Mouse (Mus musculus) embryonic facial prominence, embryonic 14.5 days (tissue): ENCODE data around the gene Slc27a5. TPM values are rescaled to one million over a fixed set of nuclear protein-coding genes. Genes with fewer than 3 reads are reported as not detected.

Experiments used
- ATAC-seq: fragments of 200-750 bp; cut with Nextera tagmentation; 2 replicates; pipeline ENCODE4 v1.8.0; 2017; ENCODE audit warnings: low read depth, moderate number of reproducible peaks, moderate TSS enrichment
- DNase-seq: peaks from one replicate; pipeline ENCODE4 v3.0.0-alpha.2; 2015; ENCODE audit warnings: low spot score
- H3K27ac ChIP-seq: fragments of 300-500 bp; sonication (generic); replicated peaks from 2 replicates; pipeline ENCODE4 v1.5.1; 2014; ENCODE audit warnings: low read depth, mild to moderate bottlenecking, low read length, moderate library complexity
- H3K27me3 ChIP-seq: fragments of 300-500 bp; sonication (generic); replicated peaks from 2 replicates; pipeline ENCODE4 v1.6.1; 2014; ENCODE audit warnings: low read length; ENCODE audit not compliant: control insufficient read depth, insufficient read depth
- H3K36me3 ChIP-seq: fragments of 300-500 bp; sonication (generic); 2 replicates; pipeline ENCODE4 v1.6.1; 2014; ENCODE audit warnings: low read length, mixed read lengths; ENCODE audit not compliant: control insufficient read depth, insufficient read depth
- H3K4me1 ChIP-seq: fragments of 300-500 bp; sonication (generic); 2 replicates; pipeline ENCODE4 v1.6.1; 2014; ENCODE audit warnings: antibody characterized with exemption, low read length; ENCODE audit not compliant: control insufficient read depth, insufficient read depth
- H3K4me2 ChIP-seq: fragments of 300-500 bp; sonication (generic); 2 replicates; pipeline ENCODE4 v1.6.1; 2014; ENCODE audit warnings: low read depth, mild to moderate bottlenecking, low read length, moderate library complexity, mixed read lengths
- H3K4me3 ChIP-seq: fragments of 300-500 bp; sonication (generic); 2 replicates; pipeline ENCODE4 v1.5.1; 2014; ENCODE audit warnings: low read depth, mild to moderate bottlenecking, low read length
- H3K9ac ChIP-seq: fragments of 300-500 bp; sonication (generic); 2 replicates; pipeline ENCODE4 v1.6.1; 2014; ENCODE audit warnings: low read depth, mild to moderate bottlenecking, low read length, moderate library complexity, mixed read lengths
- H3K9me3 ChIP-seq: fragments of 300-500 bp; sonication (generic); 2 replicates; pipeline ENCODE4 v1.6.1; 2016; ENCODE audit warnings: low read length; ENCODE audit not compliant: control insufficient read depth
- WGBS: fragments of 180-500 bp; shearing (Covaris S2); extraction: QIAGEN DNeasy Blood & Tissue Kit; methylation state at CpG from one replicate; pipeline ENCODE4 v1.1.7; 2014; 5-methylcytosine and 5-hydroxymethylcytosine counted together
- polyA plus RNA-seq: library from polyadenylated mRNA; unstranded; fragments of >200 nt; fragmentation: Nextera tagmentation; extraction: Ambion mirVana; gene quantifications from 2 replicates; pipeline ENCODE4 v1.2.1, GENCODE M21; 2014

Slc27a5 gene
- polyA plus RNA-seq, 1 experiment from 2014 or later = not detected

DNA sequence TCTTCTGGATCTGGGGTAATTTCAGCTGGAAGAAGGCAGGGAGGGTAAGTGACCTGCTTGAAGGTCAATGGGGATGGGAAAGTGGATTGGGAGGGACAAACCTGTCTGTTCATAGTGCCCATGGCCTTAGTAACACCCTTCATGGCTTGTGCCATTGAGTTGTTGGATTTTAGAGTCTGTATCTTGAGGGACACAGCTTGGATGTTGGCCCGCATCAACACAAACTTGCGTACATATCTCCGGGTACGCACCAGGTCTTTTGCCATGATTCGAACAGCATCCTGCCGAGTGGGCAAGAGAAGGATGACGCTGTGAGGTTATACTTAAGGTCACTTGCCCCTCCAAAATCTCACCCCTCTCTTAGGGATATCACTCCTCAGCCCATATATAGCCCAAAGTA, 34.5 kb upstream of the Slc27a5 start:
- no peak overlapping the region for H3K4me2 ChIP-seq
- DNase-seq = no peak
- 92% methylated on average over 7 of the region's 7 CpGs for WGBS
- no peaks in the 10 kb centered on the region for H3K9me3 ChIP-seq
- peaks cover 18% of the 10 kb centered on the region for H3K4me1 ChIP-seq
- H3K27me3 ChIP-seq = no peaks in the 10 kb centered on the region
- H3K4me3 ChIP-seq = no peak overlapping the region
- H3K36me3 ChIP-seq = peaks cover 70% of the 10 kb centered on the region
- no peak overlapping the region for H3K9ac ChIP-seq
- ATAC-seq = no peak
- no peak overlapping the region for H3K27ac ChIP-seq

GRCm38 (mm10) chr7:13031983-13032382, 34.0 kb upstream of the Slc27a5 start:
- Histone ChIP-seq H3K9me3 (no peaks in the 10 kb centered on the region), H3K9ac (no peak overlapping the region), H3K4me2 (no peak overlapping the region), H3K4me1 (peaks cover 17% of the 10 kb centered on the region), H3K4me3 (no peak overlapping the region), H3K36me3 (peaks cover 76% of the 10 kb centered on the region), H3K27me3 (no peaks in the 10 kb centered on the region), H3K27ac (no peak overlapping the region)
- DNase-seq (no peak), ATAC-seq (no peak)
- 93% methylated on average over 2 of the region's 2 CpGs for WGBS

GRCm38 (mm10) chr7:13031069-13031468, 33.1 kb upstream of the Slc27a5 start:
- WGBS = 71% methylated on average over 5 of the region's 5 CpGs
- no peak for ATAC-seq

DNA sequence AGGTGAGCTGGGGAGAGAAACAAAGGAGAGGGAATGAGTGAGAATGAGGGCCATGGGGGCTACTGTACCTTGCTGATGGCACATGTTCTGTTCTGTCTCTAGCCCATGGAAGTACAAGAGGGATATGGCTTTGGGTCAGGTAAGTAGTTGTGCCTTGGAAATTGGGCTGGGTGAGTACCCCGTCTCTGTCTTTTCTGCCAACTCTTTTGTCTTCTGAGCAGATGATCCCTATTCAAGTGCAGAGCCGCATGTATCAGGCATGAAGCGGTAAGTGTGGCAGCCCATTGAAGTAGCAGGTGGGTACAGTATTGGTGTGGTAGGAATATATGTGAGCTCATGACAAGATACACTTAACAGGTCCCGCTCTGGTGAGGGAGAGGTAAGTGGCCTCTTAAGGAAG, 31.0 kb upstream of the Slc27a5 start:
- Histone ChIP-seq H3K36me3 (peaks cover 76% of the 10 kb centered on the region), H3K9ac (no peak overlapping the region), H3K4me2 (no peak overlapping the region), H3K27me3 (no peaks in the 10 kb centered on the region), H3K4me1 (peaks cover 18% of the 10 kb centered on the region; the same call in 1 of the 2 replicates), H3K4me3 (no peak overlapping the region), H3K9me3 (no peaks in the 10 kb centered on the region), H3K27ac (no peak overlapping the region)
- ATAC-seq (no peak), DNase-seq (no peak)
- 95% methylated on average over 4 of the region's 4 CpGs for whole genome bisulfite sequencing

More at GRCm38 (mm10) chr7:13031069-13031468, 33.1 kb upstream of the Slc27a5 start:
- H3K27ac ChIP-seq = no peak overlapping the region
- H3K4me1 ChIP-seq = peaks cover 15% of the 10 kb centered on the region; the same call in 1 of the 2 replicates
- H3K27me3 ChIP-seq = no peaks in the 10 kb centered on the region
- no peak overlapping the region for H3K4me3 ChIP-seq
- no peaks in the 10 kb centered on the region for H3K9me3 ChIP-seq
- no peak for DNase-seq
- peaks cover 81% of the 10 kb centered on the region for H3K36me3 ChIP-seq
- H3K4me2 ChIP-seq = no peak overlapping the region
- H3K9ac ChIP-seq = no peak overlapping the region

DNA sequence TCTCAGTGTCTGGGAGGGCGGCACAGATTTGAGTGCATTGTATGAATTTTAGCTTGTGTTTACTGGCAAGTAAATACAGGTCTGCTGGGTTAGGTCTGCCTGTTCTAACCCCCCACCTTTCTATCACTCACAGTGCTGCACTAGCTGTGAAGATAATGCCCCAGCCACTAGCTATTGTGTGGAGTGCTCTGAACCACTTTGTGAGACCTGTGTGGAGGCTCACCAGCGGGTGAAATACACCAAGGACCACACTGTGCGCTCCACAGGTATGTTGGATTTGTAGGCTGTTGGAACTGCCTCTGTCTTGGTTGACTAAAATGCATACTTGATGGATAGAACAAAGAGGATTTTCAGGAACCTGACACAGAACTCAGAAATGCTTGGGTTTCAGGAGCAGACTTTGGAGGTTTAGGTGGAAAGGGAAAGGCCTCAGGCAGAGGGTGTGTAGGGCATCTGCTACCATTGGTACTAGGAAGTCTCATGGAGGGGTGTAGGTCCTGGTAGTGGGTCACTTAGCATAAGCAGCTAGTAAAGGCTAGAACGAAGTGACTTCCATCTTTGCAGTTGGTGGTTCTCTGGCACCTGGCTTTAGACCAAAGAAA, 27.6 kb upstream of the Slc27a5 start:
- H3K4me2 ChIP-seq = peak overlapping the region; percentile 82
- H3K4me3 ChIP-seq = peak overlapping the region; percentile 96
- ATAC-seq = no peak
- H3K9ac ChIP-seq = peak overlapping the region; percentile 97
- no peaks in the 10 kb centered on the region for H3K9me3 ChIP-seq
- H3K27ac ChIP-seq = peak overlapping the region; percentile 100; the same call in 1 of the 2 replicates
- peaks cover 53% of the 10 kb centered on the region for H3K36me3 ChIP-seq
- H3K4me1 ChIP-seq = peaks cover 12% of the 10 kb centered on the region; the same call in 1 of the 2 replicates
- no peaks in the 10 kb centered on the region for H3K27me3 ChIP-seq
- 17% methylated on average over 4 of the region's 4 CpGs for whole genome bisulfite sequencing
- DNase-seq = no peak

- Histone ChIP-seq H3K4me1 (peaks cover 12% of the 10 kb centered on the region; the same call in 1 of the 2 replicates), H3K9ac (peak overlapping the region; percentile 97), H3K9me3 (no peaks in the 10 kb centered on the region), H3K4me3 (peak overlapping the region; percentile 96), H3K36me3 (peaks cover 45% of the 10 kb centered on the region), H3K27me3 (no peaks in the 10 kb centered on the region), H3K27ac (peak overlapping the region; percentile 100), H3K4me2 (peak overlapping the region; percentile 82)
- 0% methylated on average over 8 of the region's 44 CpGs for WGBS
- DNase-seq (peak; percentile 80), ATAC-seq (peak; percentile 48)
These were observed 26.8 kb upstream of the Slc27a5 start for GRCm38 (mm10) chr7:13024805-13025204.

- peak overlapping the region; percentile 97 for H3K9ac ChIP-seq
- 0% methylated on average over 28 of the region's 95 CpGs for WGBS
- peak overlapping the region; percentile 96 for H3K4me3 ChIP-seq
- no peaks in the 10 kb centered on the region for H3K27me3 ChIP-seq
- peak; percentile 98 for DNase-seq
- H3K9me3 ChIP-seq = no peaks in the 10 kb centered on the region
- peak overlapping the region; percentile 100 for H3K27ac ChIP-seq
- H3K36me3 ChIP-seq = peaks cover 39% of the 10 kb centered on the region
- peaks cover 12% of the 10 kb centered on the region; the same call in 1 of the 2 replicates for H3K4me1 ChIP-seq
- ATAC-seq = peak; percentile 89
- H3K4me2 ChIP-seq = peak overlapping the region; percentile 82
These were observed 26.1 kb upstream of the Slc27a5 start for GRCm38 (mm10) chr7:13023928-13024731.

DNA sequence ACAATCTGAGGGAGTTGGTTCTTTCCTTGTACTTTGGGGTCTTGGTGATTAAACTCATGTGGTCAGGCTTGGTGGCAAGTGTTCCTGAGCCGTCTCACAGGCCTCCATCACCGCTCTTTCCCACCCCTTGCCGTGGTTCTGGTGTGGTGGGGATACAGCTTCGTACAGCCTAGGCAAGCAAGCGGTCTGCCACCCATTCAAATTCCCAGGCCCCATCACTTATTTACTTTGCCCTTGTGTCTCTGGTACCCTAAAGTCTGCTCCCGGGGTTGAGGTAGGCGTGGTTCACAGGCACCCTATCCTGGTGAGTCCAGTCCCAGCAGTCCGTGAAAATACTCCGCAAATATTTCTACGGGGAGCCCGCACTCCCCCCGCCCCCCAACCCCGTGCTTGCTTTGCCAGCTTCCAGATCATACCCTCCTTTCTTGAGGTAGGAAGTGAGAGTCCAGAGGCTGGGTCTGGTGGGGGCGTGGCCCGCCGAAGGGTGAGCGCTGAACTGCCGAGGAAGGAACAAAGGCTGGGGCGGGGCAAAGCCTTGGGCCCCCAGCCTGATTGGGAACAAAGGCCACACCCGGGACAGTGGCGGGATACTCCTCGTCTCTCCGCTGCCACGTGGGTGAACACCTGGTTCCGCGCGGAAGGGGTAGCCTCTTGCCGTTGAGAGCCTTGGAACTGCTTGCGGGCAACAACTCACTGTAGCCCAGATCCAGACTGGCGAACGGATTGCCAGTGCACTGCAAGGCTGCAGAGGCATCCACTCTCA, 25.0 kb upstream of the Slc27a5 start:
- WGBS = 3% methylated on average over 27 of the region's 31 CpGs
- Histone ChIP-seq H3K4me1 (peaks cover 12% of the 10 kb centered on the region; the same call in 1 of the 2 replicates), H3K9ac (peak overlapping the region; percentile 97), H3K36me3 (peaks cover 27% of the 10 kb centered on the region), H3K4me2 (peak overlapping the region; percentile 82), H3K27ac (peak overlapping the region; percentile 100), H3K4me3 (peak overlapping the region; percentile 96), H3K9me3 (no peaks in the 10 kb centered on the region), H3K27me3 (no peaks in the 10 kb centered on the region)
- DNase-seq (peak; percentile 93), ATAC-seq (peak; percentile 70)
